Mouse (Mus musculus) embryonic facial prominence, embryonic 13.5 days (tissue): ENCODE measurements around the gene Stmn1. TPM values are rescaled to one million over a fixed set of nuclear protein-coding genes. Genes with fewer than 3 reads are reported as not detected.
A peak's percentile ranks its signal among the peaks of the same experiment; 100 is the strongest.
"Not testable (repeated sequence)": the region's sequence is repeated elsewhere in the genome, so short reads cannot be mapped to it uniquely, and the experiment has no call there.

Source experiments
- ATAC-seq: fragments of 200-750 bp; cut with Nextera tagmentation; 2 replicates; pipeline ENCODE4 v1.8.0; 2017; ENCODE audit warnings: low read depth; ENCODE audit not compliant: insufficient number of reproducible peaks, insufficient read depth, low FRiP score, low TSS enrichment
- H3K27ac ChIP-seq: fragments of 300-500 bp; sonication (generic); 2 replicates; pipeline ENCODE4 v1.5.1; 2015; ENCODE audit warnings: moderate library complexity, mild to moderate bottlenecking, inconsistent platforms
- H3K27me3 ChIP-seq: fragments of 300-500 bp; sonication (generic); 2 replicates; pipeline ENCODE4 v1.6.1; 2015; ENCODE audit warnings: mild to moderate bottlenecking, inconsistent platforms
- H3K36me3 ChIP-seq: fragments of 300-500 bp; sonication (generic); 2 replicates; pipeline ENCODE4 v1.6.1; 2015; ENCODE audit warnings: mild to moderate bottlenecking, inconsistent platforms
- H3K4me1 ChIP-seq: fragments of 300-500 bp; sonication (generic); 2 replicates; pipeline ENCODE4 v1.6.1; 2015; ENCODE audit warnings: inconsistent platforms
- H3K4me2 ChIP-seq: fragments of 300-500 bp; sonication (generic); 2 replicates; pipeline ENCODE4 v1.6.1; 2015; ENCODE audit warnings: moderate library complexity, mild to moderate bottlenecking, inconsistent platforms
- H3K4me3 ChIP-seq: fragments of 300-500 bp; sonication (generic); 2 replicates; pipeline ENCODE4 v1.5.1; 2015; ENCODE audit warnings: mild to moderate bottlenecking, inconsistent platforms
- H3K9ac ChIP-seq: fragments of 300-500 bp; sonication (generic); 2 replicates; pipeline ENCODE4 v1.6.1; 2015; ENCODE audit warnings: mild to moderate bottlenecking, inconsistent platforms
- H3K9me3 ChIP-seq: fragments of 300-500 bp; sonication (generic); 2 replicates; pipeline ENCODE4 v1.6.1; 2016; ENCODE audit warnings: inconsistent platforms
- WGBS: fragments of 180-500 bp; shearing (Covaris S2); methylation state at CpG from one replicate; pipeline ENCODE4 v1.1.7; 2015; ENCODE audit warnings: mixed read lengths; 5-methylcytosine and 5-hydroxymethylcytosine counted together
- polyA plus RNA-seq: library from polyadenylated mRNA; unstranded; fragments of >200 nt; fragmentation: Nextera tagmentation; extraction: Ambion mirVana; gene quantifications from 2 replicates; pipeline ENCODE4 v1.2.1, GENCODE M21; 2015

Stmn1 gene
- polyA plus RNA-seq, 1 experiment from 2014 or later: 2,313 TPM

GRCm38 (mm10) chr4:134489986-134490665, 22.0 kb downstream of the Stmn1 start:
- WGBS: 85% methylated on average over 11 of the region's 11 CpGs
- ATAC-seq: no peak
- no peak overlapping the region for H3K4me2 ChIP-seq
- H3K4me1 ChIP-seq: peaks cover 13% of the 10 kb centered on the region
- H3K9me3 ChIP-seq: no peaks in the 10 kb centered on the region
- no peak overlapping the region for H3K9ac ChIP-seq
- H3K27ac ChIP-seq: no peak overlapping the region
- no peak overlapping the region for H3K4me3 ChIP-seq
- no peaks in the 10 kb centered on the region for H3K36me3 ChIP-seq
- no peaks in the 10 kb centered on the region for H3K27me3 ChIP-seq

- Histone ChIP-seq H3K4me3 (no peak overlapping the region), H3K9me3 (no peaks in the 10 kb centered on the region), H3K4me2 (no peak overlapping the region), H3K27me3 (no peaks in the 10 kb centered on the region), H3K4me1 (peaks cover 23% of the 10 kb centered on the region), H3K27ac (no peak overlapping the region), H3K36me3 (no peaks in the 10 kb centered on the region), H3K9ac (no peak overlapping the region)
- ATAC-seq: no peak
- WGBS: 60% methylated on average over 6 of the region's 6 CpGs
Measured at GRCm38 (mm10) chr4:134491716-134492115, 23.6 kb downstream of the Stmn1 start.

DNA sequence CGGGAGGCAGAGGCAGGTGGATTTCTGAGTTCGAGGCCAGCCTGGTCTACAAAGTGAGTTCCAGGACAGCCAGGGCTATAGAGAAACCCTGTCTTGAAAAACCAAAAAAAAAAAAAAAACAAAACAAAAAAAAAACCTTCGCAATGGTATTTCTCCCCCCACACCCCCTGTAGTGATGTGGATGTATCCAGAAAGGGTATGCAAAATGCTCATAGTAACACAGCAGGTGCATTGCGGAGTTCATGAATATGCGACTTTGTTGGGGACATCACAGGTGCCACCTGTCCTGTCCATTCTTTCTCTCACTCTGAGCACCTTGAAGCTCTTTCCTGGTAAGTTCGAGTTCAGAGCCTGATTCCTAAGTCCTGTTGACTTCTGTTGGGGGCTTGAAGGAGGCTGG, 26.0 kb downstream of the Stmn1 start:
- not testable (repeated sequence) for H3K27ac ChIP-seq, H3K36me3 ChIP-seq, ATAC-seq, H3K4me3 ChIP-seq, H3K4me2 ChIP-seq, H3K9me3 ChIP-seq, H3K9ac ChIP-seq, H3K27me3 ChIP-seq
- WGBS: 90% methylated on average over 6 of the region's 6 CpGs
- peaks cover 31% of the 10 kb centered on the region for H3K4me1 ChIP-seq

- Histone ChIP-seq H3K27ac (peak overlapping the region; percentile 44), H3K9me3 (no peaks in the 10 kb centered on the region), H3K4me3 (no peak overlapping the region), H3K36me3 (no peaks in the 10 kb centered on the region), H3K4me1 (peaks cover 31% of the 10 kb centered on the region), H3K9ac (no peak overlapping the region), H3K4me2 (no peak overlapping the region), H3K27me3 (no peaks in the 10 kb centered on the region)
- ATAC-seq: no peak; the same call in 1 of the 2 replicates
- WGBS: 67% methylated on average over 16 of the region's 16 CpGs
Measured at GRCm38 (mm10) chr4:134494780-134495545, 26.8 kb downstream of the Stmn1 start.

DNA sequence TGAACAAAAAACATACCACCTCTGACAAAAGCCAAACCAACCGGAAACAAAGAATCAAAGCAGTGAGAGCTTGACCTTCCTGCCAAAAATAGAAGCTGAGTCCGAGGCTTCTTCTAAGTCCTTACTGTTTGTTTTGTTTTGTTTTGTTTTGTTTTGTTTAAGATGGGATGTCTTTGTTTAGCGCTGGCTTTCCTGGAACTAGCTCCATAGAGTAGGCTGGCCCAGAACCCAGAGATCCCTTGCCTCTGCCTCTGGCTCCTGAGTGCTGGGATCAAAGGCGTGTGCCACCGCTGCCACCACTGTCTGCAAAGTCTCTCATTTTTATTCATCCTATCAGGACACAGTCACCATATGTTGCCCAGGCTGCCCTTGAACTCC, 27.4 kb downstream of the Stmn1 start:
- 71% methylated on average over 5 of the region's 5 CpGs for WGBS
- H3K27ac ChIP-seq: peak overlapping the region; percentile 44; the same call in 1 of the 2 replicates

DNA sequence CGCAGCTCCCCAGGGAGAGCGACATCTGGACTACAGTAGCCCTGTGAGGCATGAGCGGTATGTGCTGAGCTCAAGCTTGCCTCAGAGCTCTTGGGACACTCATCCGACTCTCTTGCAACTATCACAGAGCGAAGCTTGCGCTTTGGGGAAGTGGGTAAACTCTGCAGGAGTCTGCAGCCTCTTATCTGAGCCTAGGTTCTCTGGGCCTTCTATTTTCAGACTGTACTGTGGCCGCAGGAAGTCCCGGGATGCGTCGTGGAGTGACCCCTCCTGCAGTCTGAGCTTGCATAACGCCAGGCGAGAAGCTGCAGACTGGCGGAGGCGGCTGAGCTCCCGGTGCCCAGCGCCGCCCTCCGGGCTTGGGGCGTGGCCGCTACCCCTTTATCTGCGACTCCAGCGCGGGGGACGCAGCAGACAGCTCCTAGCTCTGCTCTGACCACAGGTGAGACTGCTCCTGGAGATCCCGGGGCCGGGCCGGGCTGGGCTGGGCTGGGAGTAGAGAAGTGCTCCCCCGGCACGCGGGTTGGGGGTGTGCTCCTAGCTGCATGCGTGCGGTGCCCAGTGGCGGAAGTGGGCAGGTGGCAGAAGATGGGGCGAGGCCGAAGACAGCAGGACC, 28.6 kb downstream of the Stmn1 start, which contains the start of gene Paqr7:
Gene Paqr7, plus strand, starts transcription at position 103 of the 616 bp plus-strand sequence.
- ATAC-seq: peak; percentile 72; the same call in 1 of the 2 replicates
- Histone ChIP-seq H3K36me3 (no peaks in the 10 kb centered on the region), H3K9ac (peak within 1 kb of the TSS; percentile 75), H3K9me3 (no peaks in the 10 kb centered on the region), H3K4me3 (peak within 1 kb of the TSS; percentile 61), H3K4me2 (peak within 1 kb of the TSS; percentile 97), H3K4me1 (peaks cover 31% of the 10 kb centered on the region), H3K27ac (0 out of 2 replicates have a peak within 1 kb of the TSS, but pooled peaks have one; percentile 44), H3K27me3 (no peaks in the 10 kb centered on the region)
- 3% methylated on average over 35 of the region's 35 CpGs for WGBS

More for the DNA sequence above, 27.4 kb downstream of the Stmn1 start:
- no peak overlapping the region for H3K4me2 ChIP-seq
- H3K27me3 ChIP-seq: no peaks in the 10 kb centered on the region
- H3K36me3 ChIP-seq: no peaks in the 10 kb centered on the region
- no peak overlapping the region for H3K4me3 ChIP-seq
- no peak for ATAC-seq
- H3K9me3 ChIP-seq: no peaks in the 10 kb centered on the region
- peaks cover 31% of the 10 kb centered on the region for H3K4me1 ChIP-seq
- no peak overlapping the region for H3K9ac ChIP-seq

DNA sequence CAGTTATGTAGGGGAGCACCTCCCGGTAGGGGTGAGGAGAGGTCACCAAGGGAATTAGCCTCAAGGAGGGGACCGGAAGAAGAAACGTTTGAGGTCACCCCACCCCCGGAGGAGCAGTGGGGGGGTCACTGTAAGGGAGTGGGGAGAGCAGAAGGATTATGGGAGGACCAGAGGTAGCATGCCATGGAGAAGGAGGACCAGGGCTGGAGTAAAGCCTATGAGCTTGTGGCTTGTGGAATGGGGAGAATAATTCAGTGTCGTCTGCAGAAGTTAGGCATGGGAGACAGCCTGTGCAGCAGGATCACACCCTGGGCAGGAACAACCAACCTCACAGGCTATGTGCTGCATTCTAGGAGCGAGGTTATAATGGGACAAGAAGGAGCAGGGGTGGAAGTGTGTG, 29.1 kb downstream of the Stmn1 start:
- WGBS: 16% methylated on average over 6 of the region's 6 CpGs
- H3K4me1 ChIP-seq: peaks cover 31% of the 10 kb centered on the region
- no peak overlapping the region for H3K27ac ChIP-seq
- no peaks in the 10 kb centered on the region for H3K27me3 ChIP-seq
- peak overlapping the region; percentile 97 for H3K4me2 ChIP-seq
- no peak for ATAC-seq
- no peaks in the 10 kb centered on the region for H3K36me3 ChIP-seq
- H3K9me3 ChIP-seq: no peaks in the 10 kb centered on the region
- peak overlapping the region; percentile 61 for H3K4me3 ChIP-seq
- peak overlapping the region; percentile 75 for H3K9ac ChIP-seq

- no peak for ATAC-seq
- Histone ChIP-seq H3K27me3 (no peaks in the 10 kb centered on the region), H3K9me3 (no peaks in the 10 kb centered on the region), H3K4me1 (peaks cover 31% of the 10 kb centered on the region), H3K4me2 (peak overlapping the region; percentile 97), H3K36me3 (no peaks in the 10 kb centered on the region), H3K4me3 (no peak overlapping the region), H3K9ac (no peak overlapping the region), H3K27ac (no peak overlapping the region)
- WGBS: 64% methylated on average over 12 of the region's 12 CpGs
Measured at GRCm38 (mm10) chr4:134497986-134498731, 30.0 kb downstream of the Stmn1 start.

GRCm38 (mm10) chr4:134498983-134499382, 30.9 kb downstream of the Stmn1 start:
- H3K4me1 ChIP-seq: peaks cover 31% of the 10 kb centered on the region
- WGBS: 87% methylated on average over 6 of the region's 6 CpGs
- not testable (repeated sequence) for H3K4me3 ChIP-seq

DNA sequence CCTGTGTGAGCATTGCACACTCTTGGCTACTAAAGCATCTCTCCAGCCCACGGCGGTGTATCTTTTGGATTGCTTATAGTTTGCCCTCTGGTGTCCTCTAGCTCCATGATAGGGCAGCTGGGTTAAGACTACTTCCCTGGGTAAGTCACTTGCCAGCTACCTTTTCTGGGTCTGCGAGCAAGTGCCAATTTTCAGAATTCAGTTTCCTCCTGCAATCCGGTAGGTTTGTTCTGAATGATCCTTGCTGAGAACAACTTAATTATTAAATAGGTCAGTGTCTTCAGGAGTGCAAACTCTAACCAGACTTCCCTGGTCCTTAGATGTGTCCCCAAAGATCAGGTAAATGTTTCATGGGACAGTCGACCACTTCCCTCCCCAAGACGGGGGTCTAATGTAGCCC, 33.0 kb downstream of the Stmn1 start:
- Histone ChIP-seq H3K9ac (no peak overlapping the region), H3K36me3 (no peaks in the 10 kb centered on the region), H3K27ac (no peak overlapping the region), H3K9me3 (no peaks in the 10 kb centered on the region), H3K4me2 (no peak overlapping the region), H3K27me3 (no peaks in the 10 kb centered on the region), H3K4me3 (no peak overlapping the region), H3K4me1 (peaks cover 20% of the 10 kb centered on the region)
- ATAC-seq: no peak
- WGBS: 94% methylated on average over 6 of the region's 6 CpGs

More at GRCm38 (mm10) chr4:134498983-134499382, 30.9 kb downstream of the Stmn1 start:
- not testable (repeated sequence) for H3K36me3 ChIP-seq, H3K9ac ChIP-seq, H3K27me3 ChIP-seq, H3K27ac ChIP-seq, H3K9me3 ChIP-seq, ATAC-seq, H3K4me2 ChIP-seq

DNA sequence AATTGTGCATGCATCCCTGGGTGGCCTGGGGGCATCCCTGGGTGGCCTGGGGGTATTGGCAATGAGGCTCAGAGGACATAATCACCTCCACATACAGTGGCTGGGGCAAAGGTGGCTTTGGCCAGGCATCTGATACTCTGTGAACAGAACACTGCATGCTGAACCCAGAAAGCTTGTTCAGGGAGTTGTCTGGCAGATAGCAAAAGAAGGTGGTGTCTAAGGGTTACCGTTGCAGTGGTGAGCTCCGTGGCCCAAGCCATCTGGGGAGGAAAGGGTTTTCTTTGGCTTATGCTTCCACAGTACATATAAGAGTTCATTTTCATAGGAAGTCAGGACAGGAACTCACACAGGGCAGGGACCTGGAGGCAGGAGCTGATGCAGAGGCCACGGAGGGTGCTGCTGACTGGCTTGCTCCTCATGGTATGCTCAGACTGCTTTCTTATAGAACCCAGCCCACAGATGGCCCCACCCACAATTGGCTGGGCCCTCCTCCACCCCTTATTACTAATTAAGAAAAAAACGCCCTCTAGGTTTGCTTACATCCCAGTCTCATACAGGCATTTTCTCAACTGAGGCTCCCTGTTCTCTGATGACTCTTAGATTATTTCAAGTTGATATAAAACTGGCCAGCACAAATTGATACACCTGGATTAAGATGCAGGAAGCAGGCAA, 35.7 kb downstream of the Stmn1 start:
- ATAC-seq: no peak
- 79% methylated on average over 4 of the region's 4 CpGs for WGBS

More for the DNA sequence above, 35.7 kb downstream of the Stmn1 start:
- Histone ChIP-seq H3K27ac (no peak overlapping the region), H3K4me3 (no peak overlapping the region), H3K36me3 (peaks cover 6% of the 10 kb centered on the region; the same call in 1 of the 2 replicates), H3K9ac (no peak overlapping the region), H3K4me1 (no peaks in the 10 kb centered on the region), H3K27me3 (no peaks in the 10 kb centered on the region), H3K9me3 (no peaks in the 10 kb centered on the region), H3K4me2 (no peak overlapping the region)
